Mouse (Mus musculus) right cerebral cortex, postnatal 25 days (tissue): ENCODE data around the gene Fam241a.

Source experiments
- DNase-seq: peaks from one replicate; pipeline ENCODE4 v3.0.0; 2022

The Fam241a gene

DNA sequence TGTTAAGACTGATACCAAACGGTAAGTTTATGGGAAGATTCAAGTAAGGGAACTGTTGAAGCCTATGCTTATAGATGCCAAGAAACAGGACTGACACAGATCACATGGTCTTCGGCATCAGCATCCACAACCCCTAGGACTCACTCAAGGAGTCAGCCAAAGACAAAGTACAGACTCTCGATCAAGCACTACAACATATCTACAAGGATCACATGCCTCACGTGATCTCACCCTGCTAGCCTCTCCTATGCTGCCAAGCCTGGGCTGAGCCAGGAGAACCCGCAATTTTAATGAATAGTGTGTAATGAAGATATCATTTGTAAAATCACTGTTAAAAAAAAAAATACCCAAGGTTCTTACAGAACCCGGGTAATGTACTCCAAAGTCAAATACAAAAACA, 60.5 kb downstream of the Fam241a start:
- DNase-seq, result no peak

DNA sequence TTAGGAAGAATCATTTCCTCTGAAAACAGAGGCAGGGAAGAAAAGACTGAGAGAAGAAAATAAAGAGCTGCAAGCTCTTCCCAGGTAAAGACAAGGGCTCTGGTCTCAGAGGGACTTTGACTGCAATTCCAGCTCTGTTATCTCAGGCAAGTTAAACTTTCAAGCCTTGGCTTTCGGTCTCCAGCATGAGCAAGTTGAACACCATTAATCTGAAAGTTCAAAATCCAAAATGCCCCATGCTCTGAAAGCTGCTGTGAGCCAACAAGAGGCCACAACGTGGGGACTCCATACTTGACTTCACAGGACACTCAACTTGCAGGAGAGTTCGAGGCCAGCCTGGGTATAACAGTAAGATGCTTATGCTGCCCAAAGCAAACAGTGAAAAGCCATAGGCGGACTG, 62.1 kb downstream of the Fam241a start:
- no peak for DNase-seq

DNA sequence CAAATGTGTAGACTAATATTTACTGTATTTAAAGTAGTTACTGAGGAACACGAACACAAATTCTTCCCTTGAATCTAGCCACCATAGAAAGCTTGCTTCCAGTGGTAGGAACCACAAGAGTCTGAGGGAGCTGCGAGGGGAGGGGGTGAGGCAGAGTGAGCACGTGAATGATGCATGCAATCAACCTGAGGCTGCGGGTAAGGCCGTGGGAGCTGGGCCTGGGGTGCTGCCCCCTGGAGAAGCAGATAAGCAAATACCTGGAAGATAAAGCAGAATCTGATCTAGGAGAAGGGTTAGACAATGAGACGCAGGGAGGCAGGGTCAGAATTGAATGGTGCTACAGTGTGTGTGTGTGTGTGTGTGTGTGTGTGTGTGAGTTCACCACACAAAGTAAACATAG, 65.0 kb downstream of the Fam241a start:
- no peak for DNase-seq

DNA sequence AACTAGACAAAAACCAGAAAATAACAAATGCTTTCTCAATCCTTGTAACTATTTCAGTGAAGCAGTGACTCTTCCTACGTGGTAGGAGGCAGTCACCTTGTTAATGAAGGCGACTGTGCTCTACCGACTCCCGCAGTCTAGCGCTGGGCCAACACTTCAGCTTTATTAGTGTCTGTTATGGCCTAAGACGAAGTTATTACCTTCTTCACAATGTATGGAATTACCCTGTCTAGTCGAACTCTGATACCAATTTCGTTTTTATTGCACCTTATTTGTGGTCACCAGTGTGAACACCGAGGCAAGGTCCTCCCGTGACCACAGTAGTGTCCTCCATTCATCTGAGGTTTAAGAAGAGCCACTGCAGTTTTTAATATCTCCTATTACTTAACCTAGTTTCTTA, 65.9 kb downstream of the Fam241a start:
- DNase-seq, result no peak

DNA sequence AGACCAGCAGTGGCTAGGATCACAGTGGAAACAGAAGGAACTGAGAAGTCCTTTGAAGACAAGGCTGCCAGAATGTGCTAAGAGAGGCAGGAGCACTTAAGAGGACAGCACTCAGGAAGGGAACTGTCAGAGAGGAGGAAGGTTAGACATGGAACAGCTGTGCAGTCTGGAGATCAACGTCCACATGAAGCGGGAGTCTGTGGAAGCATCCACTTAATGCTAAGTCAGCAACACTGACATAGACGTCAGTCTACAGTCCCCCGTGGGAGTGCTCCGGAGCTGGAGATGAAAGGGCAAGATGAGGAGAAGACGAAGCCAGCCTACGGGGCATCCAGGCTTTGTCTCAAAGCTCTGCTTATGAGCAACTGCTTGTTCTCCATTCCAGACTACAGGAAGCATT, 69.0 kb downstream of the Fam241a start:
- DNase-seq, result no peak

DNA sequence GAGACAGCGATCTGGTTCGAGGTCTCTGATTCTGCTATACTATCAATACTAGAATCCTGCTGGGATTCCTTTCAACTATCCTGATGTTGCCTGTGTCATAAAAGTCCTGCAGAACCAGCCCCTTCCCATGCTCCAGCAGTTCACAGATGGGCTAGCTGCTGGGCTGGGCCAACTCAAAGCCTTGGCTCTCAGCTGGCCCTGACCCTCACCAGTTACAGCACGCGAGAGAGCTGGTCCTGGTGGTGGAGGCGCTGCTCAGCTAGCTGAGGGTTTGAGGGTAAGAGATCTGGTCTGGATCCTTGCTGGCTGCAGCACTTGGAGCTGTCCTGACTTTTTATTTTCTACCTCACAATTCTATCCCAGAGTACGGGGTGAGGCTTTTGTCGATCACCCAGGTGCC, 69.6 kb downstream of the Fam241a start:
- no peak for DNase-seq

DNA sequence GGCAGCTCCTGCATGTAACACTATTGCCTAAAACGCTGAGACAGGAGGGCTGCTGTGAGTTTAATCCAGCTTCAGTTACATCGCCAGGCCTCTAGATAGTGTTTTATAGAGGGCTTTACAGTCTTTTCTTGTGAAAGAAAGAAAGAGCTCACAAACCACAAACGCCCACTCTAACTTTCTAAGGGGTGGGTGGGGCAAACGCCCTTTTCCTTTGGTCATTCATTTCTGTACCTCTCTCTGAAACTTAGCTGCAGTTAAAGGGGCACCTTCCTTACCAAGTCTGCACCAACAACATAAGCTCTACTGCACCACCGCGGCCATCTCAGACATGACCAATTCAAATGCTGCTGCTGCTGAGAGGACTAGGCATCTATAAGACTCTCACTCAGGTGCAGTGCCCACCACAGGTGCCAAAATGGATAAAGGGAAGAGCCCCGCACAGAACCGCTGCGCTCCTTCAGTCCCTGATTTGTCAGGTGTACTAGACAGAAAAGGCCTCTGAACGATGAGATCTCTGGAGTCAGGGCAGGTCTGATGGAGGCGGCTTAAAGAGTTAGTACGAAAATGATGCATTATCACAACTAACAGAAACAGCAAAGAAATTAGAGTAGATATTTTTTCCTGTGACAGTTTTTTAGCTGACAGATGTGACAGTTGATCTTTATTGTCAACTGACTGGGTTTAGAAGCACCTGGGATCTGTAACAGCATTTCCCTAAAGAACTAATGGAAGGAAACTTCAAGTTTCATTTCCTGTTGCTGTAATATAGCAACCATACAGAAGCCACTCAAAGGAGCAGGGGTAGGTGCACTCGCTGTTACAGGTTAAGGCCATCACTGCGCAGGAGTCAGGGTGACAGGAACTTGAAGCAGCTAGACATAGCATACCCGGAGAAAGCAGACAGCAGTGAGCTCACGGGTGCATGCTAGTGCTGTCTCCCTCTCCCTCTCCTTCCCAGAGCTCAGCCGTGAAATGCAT, 71.9 kb downstream of the Fam241a start:
- no peak for DNase-seq

DNA sequence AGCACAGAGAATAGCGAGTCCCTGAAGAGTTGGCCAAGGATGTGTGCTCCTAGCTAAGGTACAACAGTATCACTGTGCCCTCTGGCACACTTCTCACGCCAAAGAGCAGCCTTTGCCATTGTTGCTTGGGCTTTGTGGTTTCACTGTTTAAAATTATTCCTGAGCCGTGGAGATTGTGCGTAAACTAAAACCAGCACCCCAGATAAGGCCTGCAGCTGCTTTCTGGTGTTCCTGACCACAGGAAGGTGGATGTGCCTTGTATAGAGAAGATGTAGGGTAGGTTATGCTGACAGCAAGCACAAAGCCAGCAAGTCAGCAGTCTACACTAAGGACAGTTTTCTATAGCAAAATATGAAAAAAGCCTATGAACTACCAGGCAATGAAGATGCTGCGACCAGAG, 74.9 kb downstream of the Fam241a start:
- no peak for DNase-seq

DNA sequence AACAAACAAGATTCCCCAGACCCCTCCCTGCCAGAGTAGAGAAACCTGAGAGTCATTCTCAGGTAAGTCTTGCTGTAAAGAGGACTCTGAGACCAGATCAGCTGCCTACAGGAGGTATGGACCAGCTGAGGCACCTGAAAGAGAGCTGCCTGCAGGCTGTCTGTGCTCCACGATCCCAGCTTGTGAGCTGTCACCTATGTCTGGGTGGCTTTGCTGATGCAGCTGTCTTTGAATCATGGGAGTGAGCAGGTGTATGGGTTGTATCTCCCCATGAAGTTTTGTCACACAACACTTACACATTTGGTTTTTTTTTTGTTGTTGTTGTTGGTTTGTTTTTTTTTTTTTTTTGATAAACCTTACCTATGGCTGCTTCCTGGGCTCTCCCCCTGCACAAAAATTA, 75.7 kb downstream of the Fam241a start:
- DNase-seq, result no peak
